Comparison of ENCODE assay signal across 25 mouse cellular contexts in the genomic region with DNA sequence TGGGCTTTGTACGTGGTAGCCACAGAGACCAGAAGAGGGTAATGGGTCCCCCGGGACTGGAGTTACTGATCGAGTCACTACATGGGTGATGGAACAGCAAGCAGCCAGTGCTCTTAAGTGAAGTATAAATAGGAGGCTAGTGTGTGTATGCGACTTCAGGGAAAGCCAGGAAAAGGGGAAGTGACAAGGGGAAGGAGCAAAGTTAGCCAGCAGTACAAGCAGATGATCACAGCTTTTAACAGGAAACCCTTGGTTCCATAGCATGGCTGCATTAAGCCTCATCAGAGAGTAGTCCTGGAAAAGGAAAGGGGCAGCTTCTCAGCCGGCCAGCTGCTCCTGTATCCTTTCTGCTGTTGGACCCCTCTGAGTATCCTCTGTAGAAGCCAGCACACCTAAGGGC. TPM values are rescaled to one million over a fixed set of nuclear protein-coding genes. Genes with fewer than 3 reads are reported as not detected.
DNase-seq lines count a peak whose midpoint lies in the region; ATAC-seq and TF ChIP-seq lines count a peak whose summit lies in the region.
"Had no signal": no experiment of that assay in that cellular context is flagged by ENCODE, and none has a peak within 500 bp of the region (broad histone marks: within the 10 kb centered on the region; RNA-seq: fewer than 3 reads in every experiment).

No protein-coding gene starts in this region.

- no peaks in the 10 kb centered on the region for H3K9me3 ChIP-seq in liver, embryonic 12.5 days (replicated peaks)
- no peaks in the 10 kb centered on the region for H3K9me3 ChIP-seq in hindbrain, postnatal 0 days (ENCODE audit: low read length)
- H3K9me3 ChIP-seq: embryonic facial prominence, embryonic 15.5 days; forebrain, embryonic 12.5 days; heart, embryonic 15.5 days; hindbrain, embryonic 15.5 days had no signal

- TF ChIP-seq POLR2A in liver, adult 2 months (IDR thresholded peaks at IDR 0.05; ENCODE audit: extremely low read depth, insufficient read depth, low read length) = no peak

- ATAC-seq in liver, embryonic 12.5 days = no peak
- peak; percentile 22 for ATAC-seq in granulocyte monocyte progenitor cell, adult 5-6 weeks (replicated peaks; ENCODE audit: poor library complexity, severe bottlenecking)
- no peak for ATAC-seq in hindbrain, postnatal 0 days
- ATAC-seq: CD4-positive, CD25-positive, alpha-beta regulatory T cell, adult 4 months; forebrain, postnatal 0 days; inflammation-experienced regulatory T-cells, adult 6 months; intestine, postnatal 0 days had no signal

- peak; percentile 0 for DNase-seq in adrenal gland, adult 8-10 months
- no peak for DNase-seq in adrenal gland, postnatal 14 days
- DNase-seq in liver, adult 2 months (ENCODE audit: extremely low read depth, low read depth, low spot score) = peak; percentile 15
- peak; percentile 33 for DNase-seq in MEL-GATA-1-ER (ENCODE audit: extremely low read depth, low read depth)
- no peak for DNase-seq in right cerebral cortex, postnatal 10 days (ENCODE audit: low spot score in 2 of 2)
- DNase-seq in hindbrain, postnatal 0 days (ENCODE audit: low spot score) = no peak
- DNase-seq: adrenal gland, postnatal 10 days; B cell, adult 2 months; cerebellum, adult 18-20 months; cerebellum, adult 9-11 months; cerebellum, postnatal 36 days; forebrain, postnatal 0 days; gastrocnemius, adult 2 months; gastrocnemius, postnatal 25 days had no signal

- no peak overlapping the region for H3K4me3 ChIP-seq in liver, adult 2 months (ENCODE audit: insufficient read depth, low read depth, low read length)
- H3K4me3 ChIP-seq in liver, embryonic 12.5 days = no peak overlapping the region
- no peak overlapping the region for H3K4me3 ChIP-seq in hindbrain, postnatal 0 days (ENCODE audit: low read length)
- H3K4me3 ChIP-seq: embryonic facial prominence, embryonic 15.5 days; forebrain, embryonic 12.5 days; gastrocnemius, adult 2 months; heart, embryonic 15.5 days; hindbrain, embryonic 15.5 days had no signal

- H3K27ac ChIP-seq in liver, adult 2 months (replicated peaks; ENCODE audit: insufficient read depth, low read depth, low read length) = no peak overlapping the region
- no peak overlapping the region for H3K27ac ChIP-seq in liver, embryonic 12.5 days
- H3K27ac ChIP-seq in hindbrain, postnatal 0 days = no peak overlapping the region
- H3K27ac ChIP-seq: embryonic facial prominence, embryonic 15.5 days; forebrain, embryonic 12.5 days; heart, embryonic 15.5 days; hindbrain, embryonic 15.5 days had no signal

- no peaks in the 10 kb centered on the region for H3K36me3 ChIP-seq in liver, adult 2 months (ENCODE audit: control insufficient read depth, insufficient read depth, low read length)
- peaks cover 23% of the 10 kb centered on the region for H3K36me3 ChIP-seq in liver, embryonic 12.5 days
- 0 out of 2 replicates have a peak, but pooled peaks cover 8% of the 10 kb centered on the region for H3K36me3 ChIP-seq in hindbrain, postnatal 0 days (ENCODE audit: insufficient read depth, low read length)

- 89% methylated on average over 5 of the region's 5 CpGs for WGBS in liver, adult 2 months
- 56% methylated on average over 5 of the region's 5 CpGs for WGBS in liver, embryonic 12.5 days (ENCODE audit: insufficient replicate concordance)
- 86% methylated on average over 5 of the region's 5 CpGs for WGBS in hindbrain, postnatal 0 days

- H3K27me3 ChIP-seq in liver, adult 2 months (ENCODE audit: control insufficient read depth, insufficient read depth, low read length) = peaks cover 6% of the 10 kb centered on the region
- peaks cover 60% of the 10 kb centered on the region for H3K27me3 ChIP-seq in liver, embryonic 12.5 days (replicated peaks)
- H3K27me3 ChIP-seq in hindbrain, postnatal 0 days (ENCODE audit: insufficient read depth, low read length) = no peaks in the 10 kb centered on the region

- H3K4me1 ChIP-seq in liver, adult 2 months (ENCODE audit: control insufficient read depth, insufficient read depth, low read length) = peaks cover 6% of the 10 kb centered on the region
- H3K4me1 ChIP-seq in liver, embryonic 12.5 days = peaks cover 53% of the 10 kb centered on the region
- H3K4me1 ChIP-seq in hindbrain, postnatal 0 days (ENCODE audit: insufficient read depth, low read length) = peaks cover 10% of the 10 kb centered on the region

- no peak for TF ChIP-seq CTCF in liver, adult 2 months (IDR thresholded peaks at IDR 0.05; ENCODE audit: low read depth, low read length)
- no peak for TF ChIP-seq CTCF in hindbrain, postnatal 0 days (IDR thresholded peaks at IDR 0.05; ENCODE audit: low read depth)

- H3K4me2 ChIP-seq in liver, embryonic 12.5 days = no peak overlapping the region
- no peak overlapping the region for H3K4me2 ChIP-seq in hindbrain, postnatal 0 days (ENCODE audit: low read depth, low read length)
- H3K4me2 ChIP-seq: embryonic facial prominence, embryonic 15.5 days; forebrain, embryonic 12.5 days; heart, embryonic 11.5 days; heart, embryonic 15.5 days; hindbrain, embryonic 15.5 days had no signal

- H3K79me2 ChIP-seq in liver, adult 2 months (ENCODE audit: control insufficient read depth, insufficient read depth, low read length) = no peaks in the 10 kb centered on the region; the same call in 1 of the 2 replicates

- H3K9ac ChIP-seq in liver, adult 2 months (ENCODE audit: low read depth, low read length) = no peak overlapping the region
- H3K9ac ChIP-seq in liver, embryonic 12.5 days = no peak overlapping the region
- no peak overlapping the region for H3K9ac ChIP-seq in hindbrain, postnatal 0 days (replicated peaks; ENCODE audit: low read length)
- H3K9ac ChIP-seq: embryonic facial prominence, embryonic 15.5 days; forebrain, embryonic 12.5 days; forebrain, postnatal 0 days; heart, embryonic 15.5 days; hindbrain, embryonic 15.5 days had no signal

RNA-seq across cellular contexts. Expression of gene Syngr3, which starts 2.6 kb away (rescaled TPM):
- total RNA-seq in adrenal gland, adult 8-10 months (2022) = 1 to 10 TPM; 2.4 to 5.5 (median 3.8) TPM
- total RNA-seq in adrenal gland, postnatal 14 days (2021) = 1.8 and 5.7 TPM in 2 replicates
- 0.09 and 0.13 TPM in 2 replicates for total RNA-seq in liver, adult 2 months (2014; rRNA removed)
- 0.10 TPM in 2 replicates for polyA plus RNA-seq in liver, adult 2 months (2012; rRNA removed)
- 0.06 and 0.27 TPM in 2 replicates for polyA plus RNA-seq in liver, embryonic 12.5 days (2016; fragmentation: Nextera tagmentation; extraction: Ambion mirVana)
- not detected in 2 replicates for total RNA-seq in granulocyte monocyte progenitor cell, adult 5-6 weeks (2014; fragmentation: Nextera tagmentation)
- total RNA-seq in granulocyte monocyte progenitor cell, adult 5-6 weeks (2017) = not detected in 2 replicates
- total RNA-seq in hindbrain, postnatal 0 days (2014; rRNA removed) = 331 and 347 TPM in 2 replicates
- polyA plus RNA-seq in hindbrain, postnatal 0 days (2015; fragmentation: Nextera tagmentation; extraction: Ambion mirVana) = 280 and 294 TPM in 2 replicates
- total RNA-seq: gastrocnemius, adult 2 months; gastrocnemius, postnatal 25 days; heart, postnatal 25 days had no signal

RNA-seq across cellular contexts. Expression of gene Gfer, which starts 3.6 kb away (rescaled TPM):
- 10 to 100 TPM; 31.7 to 35.6 (median 32.6) TPM for total RNA-seq in adrenal gland, adult 8-10 months (2022)
- total RNA-seq in adrenal gland, postnatal 14 days (2021) = 36.0 and 39.3 TPM in 2 replicates
- 32.6 and 38.2 TPM in 2 replicates for total RNA-seq in liver, adult 2 months (2014; rRNA removed)
- polyA plus RNA-seq in liver, adult 2 months (2012; rRNA removed) = 49.8 and 51.9 TPM in 2 replicates
- 51.4 and 52.5 TPM in 2 replicates for polyA plus RNA-seq in liver, embryonic 12.5 days (2016; fragmentation: Nextera tagmentation; extraction: Ambion mirVana)
- 28.9 and 33.2 TPM in 2 replicates for total RNA-seq in granulocyte monocyte progenitor cell, adult 5-6 weeks (2014; fragmentation: Nextera tagmentation)
- 45.1 and 64.0 TPM in 2 replicates for total RNA-seq in granulocyte monocyte progenitor cell, adult 5-6 weeks (2017)
- 21.1 and 26.1 TPM in 2 replicates for total RNA-seq in hindbrain, postnatal 0 days (2014; rRNA removed)
- 39.7 and 41.4 TPM in 2 replicates for polyA plus RNA-seq in hindbrain, postnatal 0 days (2015; fragmentation: Nextera tagmentation; extraction: Ambion mirVana)

RNA-seq across cellular contexts. Expression of gene Noxo1, which starts 3.6 kb away (rescaled TPM):
- 10 to 100 TPM in 1 of 4 experiments, 1 to 10 TPM in 3; 2.8 to 14.8 (median 7.5) TPM for total RNA-seq in adrenal gland, adult 8-10 months (2022)
- total RNA-seq in adrenal gland, postnatal 14 days (2021) = 3.6 and 5.7 TPM in 2 replicates
- 0.37 and 0.40 TPM in 2 replicates for total RNA-seq in liver, adult 2 months (2014; rRNA removed)
- polyA plus RNA-seq in liver, adult 2 months (2012; rRNA removed) = 2.7 TPM in 2 replicates
- polyA plus RNA-seq in liver, embryonic 12.5 days (2016; fragmentation: Nextera tagmentation; extraction: Ambion mirVana) = 0.51 and 0.58 TPM in 2 replicates
- total RNA-seq in granulocyte monocyte progenitor cell, adult 5-6 weeks (2014; fragmentation: Nextera tagmentation) = 1.4 TPM in 1 of 2 replicates, not detected in the other
- total RNA-seq in granulocyte monocyte progenitor cell, adult 5-6 weeks (2017) = 0.60 and 2.1 TPM in 2 replicates
- 6.1 and 8.1 TPM in 2 replicates for total RNA-seq in hindbrain, postnatal 0 days (2014; rRNA removed)
- polyA plus RNA-seq in hindbrain, postnatal 0 days (2015; fragmentation: Nextera tagmentation; extraction: Ambion mirVana) = 1.4 and 2.2 TPM in 2 replicates

RNA-seq across cellular contexts. Expression of gene Tbl3, which starts 15.1 kb away (rescaled TPM):
- total RNA-seq in adrenal gland, adult 8-10 months (2022) = 10 to 100 TPM; 34.3 to 40.5 (median 38.2) TPM
- total RNA-seq in adrenal gland, postnatal 14 days (2021) = 35.8 and 41.2 TPM in 2 replicates
- 14.2 and 17.8 TPM in 2 replicates for total RNA-seq in liver, adult 2 months (2014; rRNA removed)
- 29.4 and 37.9 TPM in 2 replicates for polyA plus RNA-seq in liver, adult 2 months (2012; rRNA removed)
- 65.4 and 71.8 TPM in 2 replicates for polyA plus RNA-seq in liver, embryonic 12.5 days (2016; fragmentation: Nextera tagmentation; extraction: Ambion mirVana)
- total RNA-seq in granulocyte monocyte progenitor cell, adult 5-6 weeks (2014; fragmentation: Nextera tagmentation) = 39.5 and 44.5 TPM in 2 replicates
- 44.1 and 54.9 TPM in 2 replicates for total RNA-seq in granulocyte monocyte progenitor cell, adult 5-6 weeks (2017)
- total RNA-seq in hindbrain, postnatal 0 days (2014; rRNA removed) = 53.2 and 55.2 TPM in 2 replicates
- 43.5 and 49.2 TPM in 2 replicates for polyA plus RNA-seq in hindbrain, postnatal 0 days (2015; fragmentation: Nextera tagmentation; extraction: Ambion mirVana)

RNA-seq across cellular contexts. Expression of gene Zfp598, which starts 22.9 kb away (rescaled TPM):
- 10 to 100 TPM; 44.9 to 59.4 (median 50.8) TPM for total RNA-seq in adrenal gland, adult 8-10 months (2022)
- 44.5 and 47.4 TPM in 2 replicates for total RNA-seq in adrenal gland, postnatal 14 days (2021)
- total RNA-seq in liver, adult 2 months (2014; rRNA removed) = 11.1 and 16.0 TPM in 2 replicates
- 67.8 and 106 TPM in 2 replicates for polyA plus RNA-seq in liver, adult 2 months (2012; rRNA removed)
- polyA plus RNA-seq in liver, embryonic 12.5 days (2016; fragmentation: Nextera tagmentation; extraction: Ambion mirVana) = 19.7 and 20.4 TPM in 2 replicates
- 18.2 and 40.4 TPM in 2 replicates for total RNA-seq in granulocyte monocyte progenitor cell, adult 5-6 weeks (2014; fragmentation: Nextera tagmentation)
- total RNA-seq in granulocyte monocyte progenitor cell, adult 5-6 weeks (2017) = 16.1 and 17.8 TPM in 2 replicates
- total RNA-seq in hindbrain, postnatal 0 days (2014; rRNA removed) = 40.9 and 47.0 TPM in 2 replicates
- polyA plus RNA-seq in hindbrain, postnatal 0 days (2015; fragmentation: Nextera tagmentation; extraction: Ambion mirVana) = 14.2 and 14.6 TPM in 2 replicates

Comparison
In these comparisons a context has a peak if more than half of its experiments do, and no peak if none do; other contexts are left out.
1. DNase-seq: peak in adrenal gland, adult 8-10 months (single experiment), liver, adult 2 months (single experiment) and MEL-GATA-1-ER (single experiment); none in adrenal gland, postnatal 14 days (single experiment), right cerebral cortex, postnatal 10 days (0 of 2) and hindbrain, postnatal 0 days (single experiment).
2. RNA of gene Syngr3, which starts 2.6 kb away (total RNA-seq): 331 to 347 TPM in hindbrain, postnatal 0 days; 2.4 to 5.5 TPM in adrenal gland, adult 8-10 months, 1.8 to 5.7 TPM in adrenal gland, postnatal 14 days, 0.09 to 0.13 TPM in liver, adult 2 months and not detected in granulocyte monocyte progenitor cell, adult 5-6 weeks; every median in the first group is over 10 times any median in the second.